Mouse (Mus musculus) midbrain, embryonic 15.5 days (tissue): ENCODE data around the gene Hc. TPM values are rescaled to one million over a fixed set of nuclear protein-coding genes. Genes with fewer than 3 reads are reported as not detected.

Experiments used
- ATAC-seq: fragments of 200-750 bp; cut with Nextera tagmentation; replicated peaks from 2 replicates; pipeline ENCODE4 v1.8.0; 2017; ENCODE audit warnings: moderate TSS enrichment
- H3K27ac ChIP-seq: fragments of 300-500 bp; sonication (generic); 2 replicates; pipeline ENCODE4 v1.5.1; 2015; ENCODE audit warnings: mild to moderate bottlenecking, inconsistent platforms
- H3K27me3 ChIP-seq: fragments of 300-500 bp; sonication (generic); replicated peaks from 2 replicates; pipeline ENCODE4 v1.6.1; 2015; ENCODE audit warnings: inconsistent platforms
- H3K36me3 ChIP-seq: fragments of 300-500 bp; sonication (generic); replicated peaks from 2 replicates; pipeline ENCODE4 v1.6.1; 2015; ENCODE audit warnings: inconsistent platforms
- H3K4me1 ChIP-seq: fragments of 300-500 bp; sonication (generic); 2 replicates; pipeline ENCODE4 v1.6.1; 2015; ENCODE audit warnings: inconsistent platforms
- H3K4me2 ChIP-seq: fragments of 300-500 bp; sonication (generic); 2 replicates; pipeline ENCODE4 v1.6.1; 2015; ENCODE audit warnings: inconsistent platforms, mild to moderate bottlenecking, moderate library complexity
- H3K4me3 ChIP-seq: fragments of 300-500 bp; sonication (generic); 2 replicates; pipeline ENCODE4 v1.5.1; 2015; ENCODE audit warnings: mild to moderate bottlenecking, inconsistent platforms
- H3K9ac ChIP-seq: fragments of 300-500 bp; sonication (generic); 2 replicates; pipeline ENCODE4 v1.6.1; 2015; ENCODE audit warnings: mild to moderate bottlenecking, inconsistent platforms
- H3K9me3 ChIP-seq: fragments of 300-500 bp; sonication (generic); 2 replicates; pipeline ENCODE4 v1.6.1; 2016; ENCODE audit warnings: inconsistent platforms
- WGBS: fragments of 180-500 bp; shearing (Covaris S2); methylation state at CpG from one replicate; pipeline ENCODE4 v1.1.7; 2015; ENCODE audit warnings: mixed read lengths; 5-methylcytosine and 5-hydroxymethylcytosine counted together
- polyA plus RNA-seq: library from polyadenylated mRNA; unstranded; fragments of >200 nt; fragmentation: Nextera tagmentation; extraction: Ambion mirVana; gene quantifications from 2 replicates; pipeline ENCODE4 v1.2.1, GENCODE M21; 2015

Hc gene
- polyA plus RNA-seq, 1 experiment from 2014 or later: 1.2 TPM

DNA sequence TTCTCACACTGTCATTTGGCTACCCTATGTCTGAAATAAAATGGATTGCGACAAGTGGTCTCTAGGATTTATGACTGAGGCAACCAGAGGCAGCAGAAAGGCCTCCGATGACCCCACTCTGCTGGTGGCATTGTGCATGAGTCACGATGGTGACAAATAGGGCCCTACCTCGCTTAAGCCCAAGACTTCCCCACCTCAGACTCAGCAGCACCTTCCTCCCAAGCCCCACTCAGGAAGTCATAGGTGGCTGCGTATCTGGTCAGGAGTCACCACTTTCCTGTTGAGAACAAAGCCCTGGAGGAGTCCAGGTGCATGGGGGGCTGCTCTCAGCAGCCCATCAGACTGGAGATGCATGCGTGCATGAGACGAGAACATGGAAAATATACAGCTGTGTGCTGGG, 102.7 kb downstream of the Hc start:
- no peak overlapping the region for H3K9ac ChIP-seq
- 94% methylated on average over 7 of the region's 7 CpGs for WGBS
- ATAC-seq: no peak

DNA sequence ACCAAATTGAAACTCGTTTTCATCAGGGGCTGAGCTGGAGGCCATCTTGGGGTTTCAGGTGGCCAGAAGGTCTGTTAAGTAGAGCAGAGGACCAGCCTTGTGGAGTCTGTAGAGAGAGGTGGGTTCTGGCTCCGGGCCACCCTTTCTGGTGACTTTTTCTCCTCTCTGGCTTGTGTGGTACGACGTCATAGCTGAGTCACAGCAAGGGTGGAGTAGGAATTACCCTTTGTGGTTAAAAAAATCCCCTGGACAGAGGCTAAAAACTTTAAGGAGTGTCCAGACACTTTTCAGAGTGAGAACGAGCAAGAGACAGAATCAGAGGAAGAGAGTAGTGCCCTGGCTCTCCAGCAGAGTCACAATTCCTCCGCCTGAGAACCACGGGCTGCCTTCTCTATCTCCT, 103.2 kb downstream of the Hc start:
- Histone ChIP-seq H3K9ac (no peak overlapping the region), H3K36me3 (no peaks in the 10 kb centered on the region), H3K4me2 (no peak overlapping the region), H3K4me3 (no peak overlapping the region), H3K9me3 (no peaks in the 10 kb centered on the region), H3K27ac (no peak overlapping the region), H3K4me1 (no peaks in the 10 kb centered on the region), H3K27me3 (no peaks in the 10 kb centered on the region)
- ATAC-seq: no peak
- 88% methylated on average over 7 of the region's 7 CpGs for WGBS

More for the DNA sequence above, 102.7 kb downstream of the Hc start:
- H3K27ac ChIP-seq: no peak overlapping the region
- no peak overlapping the region for H3K4me2 ChIP-seq
- no peak overlapping the region for H3K4me3 ChIP-seq
- H3K27me3 ChIP-seq: no peaks in the 10 kb centered on the region
- H3K4me1 ChIP-seq: no peaks in the 10 kb centered on the region
- H3K36me3 ChIP-seq: no peaks in the 10 kb centered on the region
- H3K9me3 ChIP-seq: no peaks in the 10 kb centered on the region

DNA sequence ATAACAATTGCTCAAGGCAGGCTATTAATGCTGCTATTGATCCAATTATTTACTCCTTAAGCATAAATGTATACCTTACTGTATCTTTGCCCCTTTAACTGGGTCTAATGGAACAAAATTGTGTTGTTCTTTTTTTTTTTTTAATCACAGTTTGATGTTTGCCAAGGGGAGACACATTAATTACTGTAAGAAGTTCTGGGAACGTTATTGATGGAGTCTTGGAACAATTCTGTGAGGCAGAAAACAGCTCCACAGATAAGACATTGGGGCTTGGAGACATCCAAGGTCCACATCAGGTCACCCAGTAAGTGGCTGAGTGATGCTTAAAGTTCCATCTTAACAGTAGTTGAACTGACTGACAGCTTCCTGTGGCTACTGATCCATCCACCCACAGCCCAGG, 103.8 kb downstream of the Hc start:
- Histone ChIP-seq H3K9me3 (no peaks in the 10 kb centered on the region), H3K9ac (no peak overlapping the region), H3K4me2 (no peak overlapping the region), H3K36me3 (no peaks in the 10 kb centered on the region), H3K27ac (no peak overlapping the region), H3K27me3 (no peaks in the 10 kb centered on the region), H3K4me3 (no peak overlapping the region), H3K4me1 (no peaks in the 10 kb centered on the region)
- WGBS: 85% methylated on average over 1 of the region's 1 CpGs
- no peak for ATAC-seq

DNA sequence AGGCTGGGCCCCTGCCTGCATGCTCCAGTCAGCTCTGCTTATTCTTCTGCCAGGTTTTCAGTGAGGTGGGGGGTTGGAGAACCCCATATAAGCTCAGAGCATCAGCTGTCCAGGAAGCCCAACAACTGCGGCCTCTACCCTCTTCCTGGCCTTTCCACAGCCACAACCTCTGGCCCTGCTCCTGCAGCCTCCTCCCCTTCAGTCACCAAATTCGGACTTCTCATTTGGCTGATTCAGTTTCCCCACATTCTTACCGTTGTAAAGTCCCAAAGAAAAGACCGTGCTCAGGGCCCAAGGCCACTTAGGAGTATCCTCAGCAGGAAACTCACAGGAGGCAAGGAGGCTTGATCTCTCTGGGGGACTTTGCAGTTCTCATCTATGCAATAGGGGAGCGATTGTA, 104.3 kb downstream of the Hc start:
- Histone ChIP-seq H3K9ac (no peak overlapping the region), H3K4me1 (no peaks in the 10 kb centered on the region), H3K36me3 (no peaks in the 10 kb centered on the region), H3K27me3 (no peaks in the 10 kb centered on the region), H3K4me3 (no peak overlapping the region), H3K27ac (no peak overlapping the region), H3K4me2 (no peak overlapping the region), H3K9me3 (no peaks in the 10 kb centered on the region)
- 69% methylated on average over 5 of the region's 5 CpGs for WGBS
- ATAC-seq: no peak

- H3K9ac ChIP-seq: no peak overlapping the region
- no peaks in the 10 kb centered on the region for H3K9me3 ChIP-seq
- no peaks in the 10 kb centered on the region for H3K36me3 ChIP-seq
- no peak overlapping the region for H3K4me2 ChIP-seq
- H3K4me3 ChIP-seq: no peak overlapping the region
- H3K27me3 ChIP-seq: no peaks in the 10 kb centered on the region
- no peaks in the 10 kb centered on the region for H3K4me1 ChIP-seq
- H3K27ac ChIP-seq: no peak overlapping the region
- no peak for ATAC-seq
These were observed 106.9 kb downstream of the Hc start for GRCm38 (mm10) chr2:34954344-34954743.

GRCm38 (mm10) chr2:34953547-34954116, 107.6 kb downstream of the Hc start:
- no peak for ATAC-seq
- no peaks in the 10 kb centered on the region for H3K4me1 ChIP-seq
- H3K4me3 ChIP-seq: no peak overlapping the region
- no peak overlapping the region for H3K4me2 ChIP-seq
- H3K27ac ChIP-seq: no peak overlapping the region
- WGBS: 83% methylated on average over 2 of the region's 2 CpGs
- H3K9ac ChIP-seq: no peak overlapping the region
- H3K27me3 ChIP-seq: no peaks in the 10 kb centered on the region
- H3K9me3 ChIP-seq: no peaks in the 10 kb centered on the region
- H3K36me3 ChIP-seq: no peaks in the 10 kb centered on the region

DNA sequence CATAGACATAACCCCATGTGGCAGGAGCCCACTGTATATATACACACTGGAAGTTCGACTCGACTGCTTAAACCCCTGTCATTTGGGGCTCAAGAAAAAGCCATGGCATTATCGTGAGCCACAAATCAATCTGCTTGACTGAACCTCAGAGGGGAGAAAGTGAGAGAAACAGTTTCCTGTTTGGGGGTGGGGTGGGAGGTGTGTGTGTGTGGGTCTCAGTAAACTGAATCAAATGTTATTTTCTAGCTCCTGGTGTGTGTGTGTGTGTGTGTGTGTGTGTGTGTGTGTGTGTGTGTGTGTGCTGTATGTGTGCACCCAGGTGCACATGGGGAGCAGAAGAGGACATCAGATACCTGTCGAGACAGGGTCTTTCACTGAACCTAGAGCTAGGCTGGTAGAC, 108.2 kb downstream of the Hc start:
- no peaks in the 10 kb centered on the region for H3K4me1 ChIP-seq
- no peaks in the 10 kb centered on the region for H3K36me3 ChIP-seq
- no peaks in the 10 kb centered on the region for H3K27me3 ChIP-seq
- no peak overlapping the region for H3K4me3 ChIP-seq
- H3K9me3 ChIP-seq: no peaks in the 10 kb centered on the region
- H3K9ac ChIP-seq: no peak overlapping the region
- H3K4me2 ChIP-seq: no peak overlapping the region
- ATAC-seq: no peak
- WGBS: 84% methylated on average over 4 of the region's 4 CpGs
- no peak overlapping the region for H3K27ac ChIP-seq

- H3K4me1 ChIP-seq: no peaks in the 10 kb centered on the region
- H3K27me3 ChIP-seq: no peaks in the 10 kb centered on the region
- H3K9ac ChIP-seq: no peak overlapping the region
- no peak overlapping the region for H3K4me3 ChIP-seq
- H3K4me2 ChIP-seq: no peak overlapping the region
- H3K36me3 ChIP-seq: no peaks in the 10 kb centered on the region
- H3K9me3 ChIP-seq: no peaks in the 10 kb centered on the region
- ATAC-seq: no peak
- no peak overlapping the region for H3K27ac ChIP-seq
These were observed 109.8 kb downstream of the Hc start for GRCm38 (mm10) chr2:34951469-34951868.

GRCm38 (mm10) chr2:34948622-34949021, 112.6 kb downstream of the Hc start:
- H3K4me1 ChIP-seq: no peaks in the 10 kb centered on the region
- 46% methylated on average over 2 of the region's 2 CpGs for WGBS
- no peaks in the 10 kb centered on the region for H3K27me3 ChIP-seq
- H3K36me3 ChIP-seq: no peaks in the 10 kb centered on the region
- no peak overlapping the region for H3K4me2 ChIP-seq
- no peak for ATAC-seq
- no peak overlapping the region for H3K9ac ChIP-seq
- H3K27ac ChIP-seq: no peak overlapping the region
- no peak overlapping the region for H3K4me3 ChIP-seq
- no peaks in the 10 kb centered on the region for H3K9me3 ChIP-seq

DNA sequence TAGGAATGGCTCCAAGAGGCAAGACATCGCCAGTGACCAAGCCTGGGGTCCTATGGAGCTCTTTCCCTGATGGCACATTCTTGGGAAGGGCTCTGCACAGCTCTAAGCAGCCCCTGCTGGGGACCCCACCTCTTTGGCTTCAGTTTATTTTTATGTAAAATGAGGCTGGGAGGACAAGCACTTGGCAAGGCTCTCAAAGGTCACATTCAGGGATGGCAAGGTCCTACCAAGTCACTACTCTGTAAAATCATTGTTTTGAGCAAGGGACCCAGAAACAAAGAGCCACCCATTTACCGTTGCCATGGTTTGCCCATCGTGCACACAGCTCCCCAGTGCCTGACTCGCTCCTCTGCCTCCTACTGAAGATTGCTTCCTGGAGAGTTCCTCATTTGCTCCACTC, 115.2 kb downstream of the Hc start:
- Histone ChIP-seq H3K9me3 (no peaks in the 10 kb centered on the region), H3K27me3 (no peaks in the 10 kb centered on the region), H3K4me3 (no peak overlapping the region), H3K27ac (no peak overlapping the region), H3K9ac (no peak overlapping the region), H3K4me1 (no peaks in the 10 kb centered on the region), H3K4me2 (no peak overlapping the region), H3K36me3 (no peaks in the 10 kb centered on the region)
- WGBS: 45% methylated on average over 4 of the region's 4 CpGs
- ATAC-seq: no peak

DNA sequence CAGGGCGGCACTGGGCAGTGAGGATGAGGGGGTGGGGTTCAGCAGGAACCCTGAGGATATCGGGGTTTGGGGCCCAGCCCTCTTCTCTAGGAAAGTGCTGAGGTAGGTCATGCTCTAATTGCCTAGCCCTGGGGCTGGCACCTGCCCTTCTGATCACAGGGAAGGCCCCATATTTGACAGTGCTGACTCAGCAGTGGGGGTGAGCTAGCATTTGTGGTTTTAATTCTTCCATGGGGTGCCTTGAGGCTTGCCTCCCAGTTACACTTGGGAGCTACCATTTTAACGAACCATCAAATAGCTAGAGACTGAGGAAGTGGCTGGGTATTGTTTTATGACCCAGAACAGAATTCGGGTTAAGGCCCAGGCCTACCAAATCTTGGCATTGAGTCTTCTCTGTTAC, 115.7 kb downstream of the Hc start:
- H3K4me3 ChIP-seq: no peak overlapping the region
- H3K9me3 ChIP-seq: no peaks in the 10 kb centered on the region
- H3K27me3 ChIP-seq: no peaks in the 10 kb centered on the region
- no peak overlapping the region for H3K4me2 ChIP-seq
- H3K4me1 ChIP-seq: no peaks in the 10 kb centered on the region
- 86% methylated on average over 4 of the region's 4 CpGs for WGBS
- no peaks in the 10 kb centered on the region for H3K36me3 ChIP-seq
- H3K27ac ChIP-seq: no peak overlapping the region
- no peak overlapping the region for H3K9ac ChIP-seq
- ATAC-seq: no peak

DNA sequence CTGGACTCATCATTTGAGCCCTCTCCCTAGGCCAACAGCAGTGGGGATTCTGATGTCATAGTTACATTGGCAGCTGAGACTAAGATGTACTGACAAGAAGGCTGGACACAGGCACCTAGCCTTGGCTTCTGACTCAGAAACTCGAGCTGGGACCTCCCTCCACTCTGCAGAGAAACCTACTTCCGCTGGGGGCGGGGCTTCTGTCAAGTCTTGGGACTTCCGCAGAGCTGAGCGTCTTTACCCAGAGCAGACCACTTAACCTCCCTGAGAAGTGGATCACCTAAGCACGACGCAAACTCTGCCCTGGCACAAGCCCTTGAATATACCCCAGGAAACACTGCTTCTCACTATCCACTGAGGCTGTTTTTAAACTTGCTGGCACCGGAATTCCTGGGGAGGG, 116.5 kb downstream of the Hc start:
- Histone ChIP-seq H3K4me2 (no peak overlapping the region), H3K9ac (no peak overlapping the region), H3K27ac (no peak overlapping the region), H3K36me3 (no peaks in the 10 kb centered on the region), H3K4me1 (no peaks in the 10 kb centered on the region), H3K4me3 (no peak overlapping the region), H3K27me3 (no peaks in the 10 kb centered on the region), H3K9me3 (no peaks in the 10 kb centered on the region)
- ATAC-seq: no peak
- 29% methylated on average over 8 of the region's 8 CpGs for WGBS

DNA sequence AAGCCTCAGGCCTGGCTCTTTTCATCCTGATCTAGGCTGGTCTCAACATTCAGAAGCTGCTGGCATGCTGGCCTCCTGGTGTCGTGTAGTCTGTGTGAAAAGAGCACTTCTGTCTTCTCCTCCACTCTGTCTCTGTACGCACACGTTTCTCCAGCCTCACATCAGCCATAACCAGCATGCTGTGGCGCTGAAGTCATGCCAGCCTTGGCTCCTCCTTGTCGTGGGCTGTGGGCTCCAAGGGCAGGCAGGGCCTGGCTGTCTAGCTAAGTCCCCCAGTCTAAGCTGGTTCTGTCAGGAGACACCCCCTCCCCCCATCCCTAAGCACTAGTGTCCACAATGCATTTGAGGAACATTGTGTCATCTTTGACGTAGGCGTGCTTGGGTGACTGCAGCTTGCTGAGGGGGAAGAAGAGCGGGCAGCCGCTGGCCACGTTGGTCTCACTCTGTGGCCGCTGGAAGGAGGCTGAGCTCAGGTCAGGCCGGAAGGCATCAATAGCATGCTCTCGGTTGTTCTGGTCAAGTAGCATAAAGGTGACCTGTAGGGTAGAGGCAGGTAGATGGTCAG, 117.6 kb downstream of the Hc start:
- Histone ChIP-seq H3K4me1 (no peaks in the 10 kb centered on the region), H3K9ac (no peak overlapping the region), H3K36me3 (no peaks in the 10 kb centered on the region), H3K9me3 (no peaks in the 10 kb centered on the region), H3K27ac (no peak overlapping the region), H3K4me2 (no peak overlapping the region), H3K27me3 (no peaks in the 10 kb centered on the region), H3K4me3 (no peak overlapping the region)
- no peak for ATAC-seq
- 82% methylated on average over 13 of the region's 13 CpGs for WGBS
